Mouse (Mus musculus) heart, embryonic 11.5 days (tissue): ENCODE results near the gene Ppp1r13b. TPM values are rescaled to one million over a fixed set of nuclear protein-coding genes. Genes with fewer than 3 reads are reported as not detected.

Source experiments
- ATAC-seq: fragments of 200-750 bp; cut with Nextera tagmentation; replicated peaks from 2 replicates; pipeline ENCODE4 v1.8.0; 2017; ENCODE audit warnings: moderate library complexity; ENCODE audit not compliant: insufficient number of reproducible peaks, low FRiP score, low TSS enrichment
- H3K27ac ChIP-seq: fragments of 300-500 bp; sonication (generic); 2 replicates; pipeline ENCODE4 v1.5.1; 2014; ENCODE audit warnings: mild to moderate bottlenecking, low read depth, low read length
- H3K27me3 ChIP-seq: fragments of 300-500 bp; sonication (generic); 2 replicates; pipeline ENCODE4 v1.6.1; 2014; ENCODE audit warnings: mild to moderate bottlenecking, low read length, mixed read lengths; ENCODE audit not compliant: control insufficient read depth, insufficient read depth
- H3K36me3 ChIP-seq: fragments of 300-500 bp; sonication (generic); 2 replicates; pipeline ENCODE4 v1.6.1; 2014; ENCODE audit warnings: mild to moderate bottlenecking, low read length, moderate library complexity, mixed read lengths; ENCODE audit not compliant: control insufficient read depth, insufficient read depth
- H3K4me1 ChIP-seq: fragments of 300-500 bp; sonication (generic); 2 replicates; pipeline ENCODE4 v1.6.1; 2014; ENCODE audit warnings: low read length; ENCODE audit not compliant: control insufficient read depth, insufficient read depth
- H3K4me2 ChIP-seq: fragments of 300-500 bp; sonication (generic); 2 replicates; pipeline ENCODE4 v1.6.1; 2014; ENCODE audit warnings: mild to moderate bottlenecking, moderate library complexity
- H3K4me3 ChIP-seq: fragments of 300-500 bp; sonication (generic); 2 replicates; pipeline ENCODE4 v1.5.1; 2014; ENCODE audit warnings: low read depth, low read length
- H3K9ac ChIP-seq: fragments of 300-500 bp; sonication (generic); 2 replicates; pipeline ENCODE4 v1.6.1; 2014; ENCODE audit warnings: mild to moderate bottlenecking, low read depth, low read length, moderate library complexity
- H3K9me3 ChIP-seq: fragments of 300-500 bp; sonication (generic); replicated peaks from 2 replicates; pipeline ENCODE4 v1.6.1; 2016; ENCODE audit warnings: low read length; ENCODE audit not compliant: control insufficient read depth
- WGBS: fragments of 180-500 bp; shearing (Covaris S2); extraction: QIAGEN DNeasy Blood & Tissue Kit; methylation state at CpG from one replicate; pipeline ENCODE4 v1.1.7; 2014; ENCODE audit not compliant: insufficient replicate concordance; 5-methylcytosine and 5-hydroxymethylcytosine counted together
- polyA plus RNA-seq: library from polyadenylated mRNA; unstranded; fragments of >200 nt; fragmentation: Nextera tagmentation; extraction: Ambion mirVana; gene quantifications from 2 replicates; pipeline ENCODE4 v1.2.1, GENCODE M21; 2014

Ppp1r13b gene
- polyA plus RNA-seq, 1 experiment from 2014 or later, result 16.5 TPM

DNA sequence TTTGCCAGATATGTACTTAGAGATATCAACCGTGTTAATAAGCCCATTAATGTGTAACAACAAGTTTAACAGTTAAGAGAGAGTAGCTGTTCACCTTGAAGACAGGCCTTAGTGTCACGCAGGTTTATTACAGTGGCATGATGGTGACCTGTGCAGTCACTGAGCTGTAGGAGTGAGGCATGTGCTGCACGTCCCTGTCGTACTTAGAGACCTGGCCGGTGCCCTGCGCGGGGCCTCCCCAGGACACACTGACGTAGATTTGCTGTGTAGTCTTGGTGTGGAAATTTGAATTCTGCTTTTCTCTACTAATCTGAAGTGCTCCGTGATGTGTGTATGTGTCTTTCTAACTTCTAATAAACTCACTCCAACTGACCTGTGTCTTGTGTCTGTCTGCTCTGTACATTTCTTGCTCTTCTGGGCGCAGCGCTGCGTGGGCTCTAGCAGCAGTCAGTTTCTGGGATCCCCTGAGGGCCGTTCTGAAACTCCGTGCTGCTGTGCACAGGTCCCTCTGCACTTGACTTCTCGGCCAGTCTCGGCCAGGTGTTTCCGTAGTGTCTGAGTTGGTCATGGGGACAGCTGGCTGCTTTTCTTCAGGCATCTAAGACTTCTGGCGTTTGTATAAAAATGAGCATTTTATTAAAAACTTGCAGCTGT, 113.3 kb downstream of the Ppp1r13b start:
- Histone ChIP-seq H3K9me3 (no peaks in the 10 kb centered on the region), H3K4me2 (no peak overlapping the region), H3K27ac (no peak overlapping the region), H3K4me1 (no peaks in the 10 kb centered on the region), H3K27me3 (no peaks in the 10 kb centered on the region), H3K4me3 (no peak overlapping the region), H3K9ac (no peak overlapping the region), H3K36me3 (peaks cover 38% of the 10 kb centered on the region)
- WGBS, result 92% methylated on average over 18 of the region's 18 CpGs
- ATAC-seq, result no peak

DNA sequence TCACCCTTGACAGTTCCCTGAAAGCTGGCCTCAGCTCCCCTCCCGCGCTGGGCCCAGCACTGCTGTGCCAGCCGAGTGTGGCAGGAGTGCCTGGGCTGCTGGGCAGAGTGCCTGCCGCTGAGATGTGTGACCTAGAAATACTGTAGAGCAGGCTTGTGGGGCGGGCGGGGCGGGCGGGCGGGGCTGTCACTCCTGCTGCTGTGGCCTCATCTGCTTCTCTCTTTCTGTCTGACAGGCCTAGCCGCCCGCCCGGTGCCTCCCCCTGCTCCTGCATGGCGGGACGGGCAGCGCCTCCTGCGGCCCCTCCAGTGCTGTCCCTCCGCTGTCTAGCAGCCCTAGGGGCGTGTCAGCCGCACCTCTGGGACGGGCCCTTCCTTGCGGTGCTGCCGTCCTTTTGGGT, 113.8 kb downstream of the Ppp1r13b start:
- Histone ChIP-seq H3K4me3 (no peak overlapping the region), H3K9ac (no peak overlapping the region), H3K4me2 (no peak overlapping the region), H3K4me1 (no peaks in the 10 kb centered on the region), H3K27me3 (no peaks in the 10 kb centered on the region), H3K27ac (no peak overlapping the region), H3K9me3 (no peaks in the 10 kb centered on the region), H3K36me3 (peaks cover 43% of the 10 kb centered on the region)
- WGBS, result 70% methylated on average over 22 of the region's 22 CpGs
- ATAC-seq, result no peak

DNA sequence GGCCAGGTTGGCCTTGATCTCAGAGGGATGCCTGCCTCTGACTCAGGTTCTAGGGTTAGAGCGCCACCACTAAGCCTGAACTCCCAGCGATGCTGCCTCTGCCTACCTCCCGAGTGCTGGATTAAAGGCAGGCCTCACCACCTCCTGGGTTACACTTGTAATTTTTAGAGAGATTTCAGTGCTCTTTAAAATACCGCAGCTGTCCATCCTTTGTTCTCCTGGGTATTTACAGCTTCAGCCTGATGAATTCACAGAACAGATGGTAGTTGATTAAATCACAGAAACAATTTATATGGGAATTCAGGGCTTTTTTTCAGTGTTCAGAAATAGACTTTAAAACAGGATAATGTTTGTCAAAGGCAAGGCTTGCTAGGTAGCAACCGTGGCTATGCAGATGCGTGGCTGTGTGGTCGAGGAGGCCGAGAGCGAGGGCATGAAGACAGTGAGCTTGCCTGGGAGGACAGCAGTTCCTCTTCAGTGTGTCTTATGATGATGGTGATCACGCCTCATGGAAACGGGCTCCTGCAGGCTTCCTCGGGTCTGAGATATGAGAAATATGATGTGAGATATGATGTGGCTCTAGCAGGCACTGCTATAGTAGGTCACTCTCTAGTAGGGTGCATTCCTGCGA, 116.3 kb downstream of the Ppp1r13b start:
- WGBS, result 88% methylated on average over 13 of the region's 13 CpGs
- no peak for ATAC-seq
- H3K36me3 ChIP-seq, result peaks cover 53% of the 10 kb centered on the region

DNA sequence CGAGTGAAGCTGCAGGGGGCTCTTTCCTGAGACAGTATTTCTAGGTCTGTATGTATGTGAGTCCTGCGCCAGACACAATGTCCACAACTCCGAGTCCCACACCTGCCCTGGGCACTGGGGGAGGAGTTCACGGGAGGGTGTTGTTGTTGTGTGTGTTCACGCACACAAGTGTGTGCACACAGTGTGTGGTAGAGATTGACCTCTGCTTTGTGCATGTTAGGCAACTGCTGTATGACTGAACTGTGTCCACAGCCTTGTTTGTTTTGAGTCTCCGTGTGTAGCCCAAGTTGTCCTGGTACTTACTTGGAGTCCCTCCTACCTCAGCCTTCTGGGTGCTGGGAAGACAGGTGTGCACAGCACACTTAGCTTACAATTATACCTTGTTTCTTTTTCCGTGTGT, 117.3 kb downstream of the Ppp1r13b start:
- Histone ChIP-seq H3K36me3 (peaks cover 54% of the 10 kb centered on the region), H3K9me3 (no peaks in the 10 kb centered on the region), H3K27me3 (no peaks in the 10 kb centered on the region), H3K4me3 (no peak overlapping the region), H3K4me1 (no peaks in the 10 kb centered on the region; the same call in 1 of the 2 replicates), H3K9ac (no peak overlapping the region), H3K4me2 (no peak overlapping the region), H3K27ac (no peak overlapping the region)
- ATAC-seq, result no peak
- WGBS, result 88% methylated on average over 7 of the region's 7 CpGs

More for the DNA sequence above, 116.3 kb downstream of the Ppp1r13b start:
- no peaks in the 10 kb centered on the region for H3K9me3 ChIP-seq
- no peak overlapping the region for H3K27ac ChIP-seq
- H3K27me3 ChIP-seq, result no peaks in the 10 kb centered on the region
- H3K4me3 ChIP-seq, result no peak overlapping the region
- H3K4me1 ChIP-seq, result no peaks in the 10 kb centered on the region; the same call in 1 of the 2 replicates
- H3K4me2 ChIP-seq, result no peak overlapping the region
- no peak overlapping the region for H3K9ac ChIP-seq

DNA sequence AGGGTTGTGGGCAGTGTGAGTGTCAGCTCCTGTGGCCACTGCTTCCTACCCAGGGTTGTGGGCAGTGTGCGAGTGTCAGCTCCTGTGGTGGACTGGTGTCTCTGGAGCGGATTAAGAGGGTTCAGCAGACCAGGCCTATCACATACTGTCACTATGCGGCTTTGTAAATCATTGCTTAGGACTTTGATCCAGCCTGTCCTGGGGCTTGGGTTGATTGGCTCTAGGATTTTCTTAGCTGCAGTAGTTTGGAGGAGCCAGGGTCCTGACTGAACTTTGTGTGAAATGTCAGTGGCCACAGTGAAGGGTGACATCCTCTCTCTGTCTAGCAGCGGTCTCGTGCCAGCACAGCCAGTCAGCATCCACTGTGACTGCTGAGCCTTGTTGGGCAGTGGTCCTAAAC, 117.8 kb downstream of the Ppp1r13b start:
- Histone ChIP-seq H3K4me1 (no peaks in the 10 kb centered on the region; the same call in 1 of the 2 replicates), H3K4me2 (no peak overlapping the region), H3K27ac (no peak overlapping the region), H3K9me3 (no peaks in the 10 kb centered on the region), H3K9ac (no peak overlapping the region), H3K36me3 (peaks cover 55% of the 10 kb centered on the region), H3K27me3 (no peaks in the 10 kb centered on the region), H3K4me3 (no peak overlapping the region)
- 85% methylated on average over 5 of the region's 5 CpGs for WGBS
- ATAC-seq, result no peak

DNA sequence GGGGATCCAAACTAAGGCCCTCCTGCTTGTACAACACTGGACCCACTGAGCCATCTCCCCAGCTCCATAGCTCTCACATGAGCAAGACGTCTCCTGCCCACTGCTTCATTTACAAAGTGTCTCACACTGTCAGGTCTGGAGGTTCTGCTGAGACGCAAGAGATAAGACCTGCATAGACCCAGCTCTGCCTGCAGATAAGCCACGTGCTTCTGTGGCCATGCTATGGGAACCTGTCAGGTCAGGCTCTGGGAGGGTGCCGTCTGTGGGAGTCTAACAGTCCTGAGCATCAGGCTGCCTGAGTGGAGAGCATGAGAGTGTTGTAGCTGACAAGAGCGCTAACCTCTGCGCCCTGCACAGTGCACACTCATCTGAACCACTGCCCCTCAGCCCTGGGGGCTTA, 120.9 kb downstream of the Ppp1r13b start:
- ATAC-seq, result no peak
- Histone ChIP-seq H3K4me1 (no peaks in the 10 kb centered on the region; the same call in 1 of the 2 replicates), H3K27ac (no peak overlapping the region), H3K4me2 (no peak overlapping the region), H3K27me3 (no peaks in the 10 kb centered on the region), H3K36me3 (peaks cover 60% of the 10 kb centered on the region), H3K4me3 (no peak overlapping the region), H3K9ac (no peak overlapping the region), H3K9me3 (no peaks in the 10 kb centered on the region)
- WGBS, result 50% methylated on average over 6 of the region's 6 CpGs

DNA sequence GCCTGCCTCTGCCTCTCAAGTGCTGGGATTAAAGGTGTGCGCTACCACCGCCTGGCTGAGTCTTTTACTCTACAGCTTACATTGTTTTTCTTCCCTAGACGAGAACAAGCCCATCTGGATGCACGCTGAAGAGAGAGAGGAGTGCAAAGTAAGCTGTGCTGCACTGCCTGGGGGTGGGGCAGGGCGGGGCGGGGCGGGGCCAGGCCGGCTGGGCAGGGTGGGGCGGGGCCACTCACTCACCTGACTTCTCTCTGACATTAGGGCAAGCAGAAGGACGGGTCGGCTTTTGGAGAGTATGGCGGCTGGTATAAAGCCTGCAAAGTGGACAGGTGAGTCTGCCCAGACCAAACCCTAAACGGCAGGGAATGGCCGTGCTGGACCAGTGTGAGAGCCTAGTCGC, 122.7 kb downstream of the Ppp1r13b start:
- Histone ChIP-seq H3K4me2 (no peak overlapping the region), H3K9me3 (no peaks in the 10 kb centered on the region), H3K4me3 (no peak overlapping the region), H3K4me1 (no peaks in the 10 kb centered on the region; the same call in 1 of the 2 replicates), H3K36me3 (peaks cover 58% of the 10 kb centered on the region), H3K27me3 (no peaks in the 10 kb centered on the region), H3K9ac (no peak overlapping the region), H3K27ac (no peak overlapping the region)
- WGBS, result 69% methylated on average over 15 of the region's 15 CpGs
- no peak for ATAC-seq

DNA sequence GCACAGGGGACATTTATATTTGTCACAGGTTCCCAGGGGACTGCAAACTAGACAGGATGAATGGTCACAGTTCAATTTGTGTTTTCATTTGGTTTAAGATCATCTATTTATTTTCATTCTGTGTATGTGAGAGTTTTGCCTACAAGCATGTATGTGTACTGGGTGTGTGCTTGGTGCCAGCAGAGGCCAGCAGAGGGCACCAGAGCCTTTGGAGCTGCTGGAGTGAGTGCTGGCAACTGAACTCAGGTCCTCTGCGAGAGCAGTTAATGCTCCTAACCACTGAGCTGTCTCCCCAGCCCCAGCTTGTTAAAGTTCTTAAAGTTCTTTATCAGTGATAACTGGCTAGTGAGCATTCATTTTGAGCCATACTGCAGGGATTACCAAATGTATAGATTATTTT, 128.4 kb downstream of the Ppp1r13b start:
- WGBS, result 96% methylated on average over 1 of the region's 1 CpGs
- Histone ChIP-seq H3K27me3 (no peaks in the 10 kb centered on the region), H3K4me3 (no peak overlapping the region), H3K4me2 (no peak overlapping the region), H3K4me1 (peaks cover 2% of the 10 kb centered on the region; the same call in 1 of the 2 replicates), H3K9me3 (no peaks in the 10 kb centered on the region), H3K36me3 (peaks cover 60% of the 10 kb centered on the region), H3K9ac (no peak overlapping the region), H3K27ac (no peak overlapping the region)
- no peak for ATAC-seq
